Mouse (Mus musculus) forebrain, embryonic 14.5 days (tissue): Measurements from ENCODE around the gene Pygb. TPM values are rescaled to one million over a fixed set of nuclear protein-coding genes. Genes with fewer than 3 reads are reported as not detected.

ENCODE experiments used
- ATAC-seq: fragments of 200-750 bp; cut with Nextera tagmentation; 2 replicates; pipeline ENCODE4 v1.8.0; 2017; ENCODE audit warnings: mild to moderate bottlenecking, moderate library complexity
- DNase-seq: peaks from one replicate; pipeline ENCODE4 v3.0.0-alpha.2; 2015; ENCODE audit warnings: low spot score
- H3K27ac ChIP-seq: fragments of 300-500 bp; sonication (generic); 2 replicates; pipeline ENCODE4 v1.5.1; 2014; ENCODE audit warnings: low read depth, mild to moderate bottlenecking, control low read depth, low read length, moderate library complexity
- H3K27me3 ChIP-seq: fragments of 300-500 bp; sonication (generic); replicated peaks from 2 replicates; pipeline ENCODE4 v1.6.1; 2014; ENCODE audit warnings: low read length, control low read depth, mixed read lengths; ENCODE audit not compliant: control insufficient read depth, insufficient read depth
- H3K36me3 ChIP-seq: fragments of 300-500 bp; sonication (generic); 2 replicates; pipeline ENCODE4 v1.6.1; 2014; ENCODE audit warnings: low read length, control low read depth; ENCODE audit not compliant: control insufficient read depth, insufficient read depth
- H3K4me1 ChIP-seq: fragments of 300-500 bp; sonication (generic); 2 replicates; pipeline ENCODE4 v1.6.1; 2014; ENCODE audit warnings: antibody characterized with exemption, low read length, control low read depth; ENCODE audit not compliant: control insufficient read depth, insufficient read depth
- H3K4me2 ChIP-seq: fragments of 300-500 bp; sonication (generic); 2 replicates; pipeline ENCODE4 v1.6.1; 2014; ENCODE audit warnings: mild to moderate bottlenecking, control low read depth, low read length
- H3K4me3 ChIP-seq: fragments of 300-500 bp; sonication (generic); 2 replicates; pipeline ENCODE4 v1.5.1; 2014; ENCODE audit warnings: low read depth, low read length, control low read depth
- H3K9ac ChIP-seq: fragments of 300-500 bp; sonication (generic); 2 replicates; pipeline ENCODE4 v1.6.1; 2014; ENCODE audit warnings: mild to moderate bottlenecking, low read length, control low read depth, moderate library complexity
- H3K9me3 ChIP-seq: fragments of 300-500 bp; sonication (generic); replicated peaks from 2 replicates; pipeline ENCODE4 v1.6.1; 2016; ENCODE audit warnings: low read length, control low read depth, mixed read lengths; ENCODE audit not compliant: control insufficient read depth
- WGBS: fragments of 180-500 bp; shearing (Covaris S2); extraction: QIAGEN DNeasy Blood & Tissue Kit; methylation state at CpG from one replicate; pipeline ENCODE4 v1.1.7; 2014; 5-methylcytosine and 5-hydroxymethylcytosine counted together
- polyA plus RNA-seq: library from polyadenylated mRNA; unstranded; fragments of >200 nt; fragmentation: Nextera tagmentation; extraction: Ambion mirVana; gene quantifications from 2 replicates; pipeline ENCODE4 v1.2.1, GENCODE M21; 2014

The Pygb gene
- polyA plus RNA-seq, 1 experiment from 2014 or later, result 50.7 TPM

- no peak for DNase-seq
- Histone ChIP-seq H3K4me1 (no peaks in the 10 kb centered on the region), H3K27me3 (no peaks in the 10 kb centered on the region), H3K27ac (no peak overlapping the region), H3K36me3 (no peaks in the 10 kb centered on the region), H3K9me3 (no peaks in the 10 kb centered on the region), H3K4me3 (no peak overlapping the region), H3K9ac (no peak overlapping the region), H3K4me2 (no peak overlapping the region)
- no peak for ATAC-seq
- 88% methylated on average over 2 of the region's 2 CpGs for WGBS
Measured at GRCm38 (mm10) chr2:150861128-150861527, 74.6 kb downstream of the Pygb start.

GRCm38 (mm10) chr2:150867021-150867420 lies 80.5 kb downstream of the Pygb start:
- H3K4me1 ChIP-seq, result no peaks in the 10 kb centered on the region
- no peaks in the 10 kb centered on the region for H3K27me3 ChIP-seq
- no peak overlapping the region for H3K4me2 ChIP-seq
- ATAC-seq, result no peak
- WGBS, result 93% methylated on average over 2 of the region's 2 CpGs
- H3K36me3 ChIP-seq, result no peaks in the 10 kb centered on the region
- H3K27ac ChIP-seq, result no peak overlapping the region
- no peak overlapping the region for H3K9ac ChIP-seq
- no peak for DNase-seq
- no peaks in the 10 kb centered on the region for H3K9me3 ChIP-seq
- H3K4me3 ChIP-seq, result no peak overlapping the region

GRCm38 (mm10) chr2:150869446-150869845 lies 82.9 kb downstream of the Pygb start:
- no peak for DNase-seq
- no peaks in the 10 kb centered on the region for H3K9me3 ChIP-seq
- WGBS, result 95% methylated on average over 1 of the region's 1 CpGs
- H3K9ac ChIP-seq, result no peak overlapping the region
- H3K27ac ChIP-seq, result no peak overlapping the region
- no peak overlapping the region for H3K4me2 ChIP-seq
- H3K36me3 ChIP-seq, result no peaks in the 10 kb centered on the region
- no peaks in the 10 kb centered on the region for H3K4me1 ChIP-seq
- no peak overlapping the region for H3K4me3 ChIP-seq
- ATAC-seq, result no peak
- H3K27me3 ChIP-seq, result no peaks in the 10 kb centered on the region

- Histone ChIP-seq H3K27me3 (no peaks in the 10 kb centered on the region), H3K4me1 (no peaks in the 10 kb centered on the region), H3K36me3 (no peaks in the 10 kb centered on the region), H3K4me3 (no peak overlapping the region), H3K4me2 (no peak overlapping the region), H3K27ac (no peak overlapping the region), H3K9me3 (no peaks in the 10 kb centered on the region), H3K9ac (no peak overlapping the region)
- 93% methylated on average over 1 of the region's 1 CpGs for WGBS
- no peak for DNase-seq
- no peak for ATAC-seq
Measured at GRCm38 (mm10) chr2:150874508-150874907, 88.0 kb downstream of the Pygb start.

GRCm38 (mm10) chr2:150875226-150875625 lies 88.7 kb downstream of the Pygb start:
- H3K4me3 ChIP-seq, result no peak overlapping the region
- no peaks in the 10 kb centered on the region for H3K4me1 ChIP-seq
- ATAC-seq (no peak), DNase-seq (no peak)
- H3K9me3 ChIP-seq, result no peaks in the 10 kb centered on the region
- H3K4me2 ChIP-seq, result no peak overlapping the region
- 98% methylated on average over 1 of the region's 1 CpGs for WGBS
- no peak overlapping the region for H3K9ac ChIP-seq
- no peak overlapping the region for H3K27ac ChIP-seq
- no peaks in the 10 kb centered on the region for H3K36me3 ChIP-seq
- H3K27me3 ChIP-seq, result no peaks in the 10 kb centered on the region

- no peak for ATAC-seq
- no peak for DNase-seq
Measured at GRCm38 (mm10) chr2:150877561-150877960, 91.0 kb downstream of the Pygb start.

More at GRCm38 (mm10) chr2:150877561-150877960, 91.0 kb downstream of the Pygb start:
- no peak overlapping the region for H3K4me2 ChIP-seq
- H3K27ac ChIP-seq, result no peak overlapping the region
- H3K27me3 ChIP-seq, result no peaks in the 10 kb centered on the region
- H3K36me3 ChIP-seq, result no peaks in the 10 kb centered on the region
- H3K4me1 ChIP-seq, result no peaks in the 10 kb centered on the region
- WGBS, result 87% methylated on average over 4 of the region's 4 CpGs
- no peaks in the 10 kb centered on the region for H3K9me3 ChIP-seq
- H3K9ac ChIP-seq, result no peak overlapping the region
- no peak overlapping the region for H3K4me3 ChIP-seq

Other genes starting within 250 kb of the Pygb start
- 0.30 TPM in 1 of 2 replicates, not detected in the other for gene Cst7, start 216.3 kb upstream of the Pygb start, polyA plus RNA-seq
- gene Apmap, start 178.2 kb upstream of the Pygb start, polyA plus RNA-seq, result 42.8 and 45.9 TPM in 2 replicates
- gene Acss1, start 118.2 kb upstream of the Pygb start, polyA plus RNA-seq, result 18.4 and 18.8 TPM in 2 replicates
- gene Vsx1, start 97.4 kb upstream of the Pygb start, polyA plus RNA-seq, result 0.04 TPM in 1 of 2 replicates, not detected in the other
- 32.6 and 41.3 TPM in 2 replicates for gene Entpd6, start 37.7 kb upstream of the Pygb start, polyA plus RNA-seq
- 89.8 and 100 TPM in 2 replicates for gene Abhd12, start 118.0 kb downstream of the Pygb start, polyA plus RNA-seq
- gene Gins1, start 118.7 kb downstream of the Pygb start, polyA plus RNA-seq, result 36.8 and 50.3 TPM in 2 replicates